Mouse (Mus musculus): Measurements from ENCODE around the gene Gm5901.
"Not testable (repeated sequence)": the region's sequence is repeated elsewhere in the genome, so short reads cannot be mapped to it uniquely, and the experiment has no call there.

The Gm5901 gene

GRCm38 (mm10) chr7:105374866-105375265 lies at the start of gene Gm5901:
Gene Gm5901 (plus strand): TSS chr7:105375038.
- in situ Hi-C loops (cut with MboI, MseI) = no loop called here

GRCm38 (mm10) chr7:105325302-105325701 lies 49.5 kb upstream of the Gm5901 start:
- in situ Hi-C loops (cut with MboI, MseI) = loop anchor here (25.0 kb wide), 1 partner anchor 538 kb away; the partner anchor contains the start of gene Usp17le

- in situ Hi-C loops (cut with MboI, MseI) = loop anchor here (25.0 kb wide), 1 partner anchor 547 kb away; the partner anchor contains the start of gene Usp17le
Measured at GRCm38 (mm10) chr7:105334004-105334403, 40.8 kb upstream of the Gm5901 start, which contains the start of gene Olfr690. Gene Olfr690 (minus strand): TSS chr7:105334104.

- in situ Hi-C loops (cut with MboI, MseI) = loop anchor here (25.0 kb wide), 1 partner anchor 555 kb away; the partner anchor contains the start of gene Usp17le
Measured at GRCm38 (mm10) chr7:105342170-105342569, 32.7 kb upstream of the Gm5901 start, which contains the start of gene Olfr691. Gene Olfr691 (minus strand): TSS chr7:105342270.

- in situ Hi-C loops (cut with MboI, MseI) = loop anchor here (25.0 kb wide), 1 partner anchor 555 kb away; the partner anchor contains the start of gene Usp17le
Measured at GRCm38 (mm10) chr7:105342752-105343151, 32.1 kb upstream of the Gm5901 start.

GRCm38 (mm10) chr7:105356064-105356463 lies 18.8 kb upstream of the Gm5901 start:
- in situ Hi-C loops (cut with MboI, MseI) = not testable (repeated sequence)

GRCm38 (mm10) chr7:105356487-105356886 lies 18.4 kb upstream of the Gm5901 start:
- in situ Hi-C loops (cut with MboI, MseI) = not testable (repeated sequence)

- in situ Hi-C loops (cut with MboI, MseI) = no loop called here
Measured at GRCm38 (mm10) chr7:105361713-105362112, 13.1 kb upstream of the Gm5901 start.

- in situ Hi-C loops (cut with MboI, MseI) = no loop called here
Measured at GRCm38 (mm10) chr7:105367268-105367667, 7.6 kb upstream of the Gm5901 start.

GRCm38 (mm10) chr7:105367930-105368329 lies 6.9 kb upstream of the Gm5901 start, which contains the start of gene Olfr692:
Gene Olfr692 (plus strand): TSS chr7:105368230.
- in situ Hi-C loops (cut with MboI, MseI) = no loop called here

GRCm38 (mm10) chr7:105368521-105368920 lies 6.3 kb upstream of the Gm5901 start:
- in situ Hi-C loops (cut with MboI, MseI) = no loop called here

- in situ Hi-C loops (cut with MboI, MseI) = no loop called here
Measured at GRCm38 (mm10) chr7:105372912-105373311, 1.9 kb upstream of the Gm5901 start.

GRCm38 (mm10) chr7:105373509-105373908 lies 1.3 kb upstream of the Gm5901 start:
- in situ Hi-C loops (cut with MboI, MseI) = no loop called here

- in situ Hi-C loops (cut with MboI, MseI) = no loop called here
Measured at GRCm38 (mm10) chr7:105373976-105374375, 862 bp upstream of the Gm5901 start.

GRCm38 (mm10) chr7:105380329-105380728 lies 5.5 kb downstream of the Gm5901 start:
- in situ Hi-C loops (cut with MboI, MseI) = loop anchor here (10.0 kb wide), 1 partner anchor 424 kb away; no protein-coding TSS in a partner anchor

- in situ Hi-C loops (cut with MboI, MseI) = loop anchor here (10.0 kb wide), 1 partner anchor 417 kb away; no protein-coding TSS in a partner anchor
Measured at GRCm38 (mm10) chr7:105387696-105388095, 12.9 kb downstream of the Gm5901 start.

GRCm38 (mm10) chr7:105390236-105390635 lies 15.4 kb downstream of the Gm5901 start:
- in situ Hi-C loops (cut with MboI, MseI) = no loop called here

GRCm38 (mm10) chr7:105394606-105395005 lies 19.8 kb downstream of the Gm5901 start:
- in situ Hi-C loops (cut with MboI, MseI) = no loop called here

GRCm38 (mm10) chr7:105395131-105395820 lies 20.4 kb downstream of the Gm5901 start:
- in situ Hi-C loops (cut with MboI, MseI) = no loop called here

GRCm38 (mm10) chr7:105396126-105396525 lies 21.3 kb downstream of the Gm5901 start:
- in situ Hi-C loops (cut with MboI, MseI) = no loop called here

GRCm38 (mm10) chr7:105399058-105399934 lies 24.5 kb downstream of the Gm5901 start:
- in situ Hi-C loops (cut with MboI, MseI) = no loop called here
